Mouse (Mus musculus) MEL (cell line): ENCODE results near the gene Frmpd4. TPM values are rescaled to one million over a fixed set of nuclear protein-coding genes. Genes with fewer than 3 reads are reported as not detected.
A peak's percentile ranks its signal among the peaks of the same experiment; 100 is the strongest.

ENCODE experiments used
- DNase-seq: peaks from one replicate; pipeline ENCODE4 v3.0.0; 2011; ENCODE audit warnings: low read depth, low spot score
- H3K27ac ChIP-seq: 2 replicates; pipeline ENCODE4 v1.5.1; 2012; ENCODE audit warnings: low read depth, mild to moderate bottlenecking, control low read depth, low read length, moderate library complexity; ENCODE audit not compliant: control insufficient read depth
- H3K27me3 ChIP-seq, 2 experiments: fragments of 150-350 bp in 1 of 2; sonication (generic) in 1 of 2; 2 replicates each; pipeline ENCODE4 v1.6.1; 2012; ENCODE audit warnings: low read length in 2 of 2, mild to moderate bottlenecking in 2 of 2, improper control_type of control experiment in 1 of 2, moderate library complexity in 1 of 2; ENCODE audit not compliant: insufficient read depth in 2 of 2, control insufficient read depth in 1 of 2
- H3K36me3 ChIP-seq, 2 experiments: 2 replicates each; pipeline ENCODE4 v1.6.1; 2012 to 2014; ENCODE audit warnings: low read length in 2 of 2, improper control_type of control experiment in 1 of 2, inconsistent platforms in 1 of 2, mild to moderate bottlenecking in 1 of 2; ENCODE audit not compliant: insufficient read depth in 2 of 2, control insufficient read depth in 1 of 2
- H3K4me1 ChIP-seq, 2 experiments: fragments of 150-350 bp in 1 of 2; sonication (generic) in 1 of 2; 2 replicates each; pipeline ENCODE4 v1.6.1; 2012; ENCODE audit warnings: low read length in 2 of 2, improper control_type of control experiment in 1 of 2, mild to moderate bottlenecking in 1 of 2; ENCODE audit not compliant: insufficient read depth in 2 of 2, control insufficient read depth in 1 of 2
- H3K4me3 ChIP-seq, 2 experiments: fragments of 150-350 bp in 1 of 2; sonication (generic) in 1 of 2; 2 replicates each; pipeline ENCODE4 v1.5.1; 2012; ENCODE audit warnings: low read depth in 2 of 2, low read length in 2 of 2, mild to moderate bottlenecking in 2 of 2, moderate library complexity in 2 of 2, control low read depth in 1 of 2, improper control_type of control experiment in 1 of 2; ENCODE audit not compliant: control insufficient read depth in 1 of 2, insufficient read depth in 1 of 2
- H3K79me2 ChIP-seq: 2 replicates; pipeline ENCODE4 v1.6.1; 2012; ENCODE audit warnings: mild to moderate bottlenecking, low read length, moderate library complexity; ENCODE audit not compliant: control insufficient read depth, poor library complexity, insufficient read depth
- H3K9ac ChIP-seq: 2 replicates; pipeline ENCODE4 v1.6.1; 2012; ENCODE audit warnings: low read depth, mild to moderate bottlenecking, control low read depth, low read length, moderate library complexity; ENCODE audit not compliant: control insufficient read depth, poor library complexity, severe bottlenecking
- H3K9me3 ChIP-seq: fragments of 150-350 bp; sonication (generic); replicated peaks from 2 replicates; pipeline ENCODE4 v1.6.1; 2012; ENCODE audit warnings: mild to moderate bottlenecking, low read length, improper control_type of control experiment, moderate library complexity; ENCODE audit not compliant: insufficient read depth
- BHLHE40 ChIP-seq: IDR thresholded peaks from 2 replicates; pipeline ENCODE4 v1.6.1; 2012; ENCODE audit warnings: low read depth, mild to moderate bottlenecking, inconsistent platforms, low read length, improper control_type of control experiment, borderline replicate concordance
- CHD1 ChIP-seq: IDR thresholded peaks from 2 replicates; pipeline ENCODE4 v1.6.1; 2012; ENCODE audit warnings: low read depth, mild to moderate bottlenecking, inconsistent platforms, low read length, improper control_type of control experiment
- CHD2 ChIP-seq: IDR thresholded peaks from 2 replicates; pipeline ENCODE4 v1.6.1; 2011; ENCODE audit warnings: low read length, improper control_type of control experiment
- CTCF ChIP-seq, 3 experiments: IDR thresholded peaks in 2 of 3; conservative IDR thresholded peaks in 1 of 3; 2 replicates each; pipeline ENCODE4 v1.5.1; 2011 to 2012; ENCODE audit warnings: low read length in 3 of 3, low read depth in 2 of 3, mild to moderate bottlenecking in 2 of 3, improper control_type of control experiment in 1 of 3, inconsistent platforms in 1 of 3, mixed read lengths in 1 of 3, moderate library complexity in 1 of 3; ENCODE audit not compliant: control insufficient read depth in 1 of 3, insufficient read depth in 1 of 3, poor library complexity in 1 of 3, severe bottlenecking in 1 of 3
- E2F4 ChIP-seq: IDR thresholded peaks from 2 replicates; pipeline ENCODE4 v1.6.1; 2011; ENCODE audit warnings: low read depth, low read length, improper control_type of control experiment, borderline replicate concordance
- ELF1 ChIP-seq: IDR thresholded peaks from 2 replicates; pipeline ENCODE4 v1.6.1; 2014; ENCODE audit warnings: low read depth, mild to moderate bottlenecking, inconsistent platforms, low read length, improper control_type of control experiment, moderate library complexity
- ETS1 ChIP-seq: IDR thresholded peaks from 2 replicates; pipeline ENCODE4 v1.6.1; 2012; ENCODE audit warnings: low read depth, mild to moderate bottlenecking, inconsistent platforms, low read length, improper control_type of control experiment, moderate library complexity
- GABPA ChIP-seq: IDR thresholded peaks from 2 replicates; pipeline ENCODE4 v1.6.1; 2012; ENCODE audit warnings: low read depth, mild to moderate bottlenecking, inconsistent platforms, low read length, improper control_type of control experiment, moderate library complexity
- GATA1 ChIP-seq: IDR thresholded peaks from 2 replicates; pipeline ENCODE4 v1.6.1; 2011; ENCODE audit warnings: low read depth, low read length, improper control_type of control experiment
- HCFC1 ChIP-seq: IDR thresholded peaks from 2 replicates; pipeline ENCODE4 v1.6.1; 2012; ENCODE audit warnings: low read depth, mild to moderate bottlenecking, inconsistent platforms, low read length, improper control_type of control experiment, moderate library complexity
- JUND ChIP-seq: IDR thresholded peaks from 2 replicates; pipeline ENCODE4 v1.6.1; 2011; ENCODE audit warnings: low read depth, mild to moderate bottlenecking, improper control_type of control experiment, low read length
- KAT2A ChIP-seq: conservative IDR thresholded peaks from 2 replicates; pipeline ENCODE4 v1.6.1; 2012; ENCODE audit warnings: low read depth, low read length, improper control_type of control experiment, inconsistent platforms
- MAFK ChIP-seq: IDR thresholded peaks from 2 replicates; pipeline ENCODE4 v1.6.1; 2011; ENCODE audit warnings: low read depth, mild to moderate bottlenecking, low read length, improper control_type of control experiment, borderline replicate concordance
- MAX ChIP-seq: IDR thresholded peaks from 2 replicates; pipeline ENCODE4 v1.6.1; 2011; ENCODE audit warnings: low read length, improper control_type of control experiment
- MAZ ChIP-seq: IDR thresholded peaks from 2 replicates; pipeline ENCODE4 v1.6.1; 2012; ENCODE audit warnings: low read depth, mild to moderate bottlenecking, inconsistent platforms, low read length, improper control_type of control experiment
- MYB ChIP-seq: IDR thresholded peaks from 2 replicates; pipeline ENCODE4 v1.6.1; 2011; ENCODE audit warnings: mild to moderate bottlenecking, low read depth, low read length, improper control_type of control experiment
- MYC ChIP-seq: IDR thresholded peaks from 2 replicates; pipeline ENCODE4 v1.6.1; 2011; ENCODE audit warnings: low read depth, mild to moderate bottlenecking, low read length, improper control_type of control experiment, moderate library complexity
- NELFE ChIP-seq: IDR thresholded peaks from 2 replicates; pipeline ENCODE4 v1.6.1; 2011; ENCODE audit warnings: low read depth, low read length, improper control_type of control experiment
- POLR2A ChIP-seq, 2 experiments: IDR thresholded peaks; 2 replicates each; pipeline ENCODE4 v1.6.1; 2011 to 2012; ENCODE audit warnings: low read length in 2 of 2, mild to moderate bottlenecking in 2 of 2, control low read depth in 1 of 2, improper control_type of control experiment in 1 of 2, low read depth in 1 of 2, moderate library complexity in 1 of 2; ENCODE audit not compliant: control insufficient read depth in 1 of 2, insufficient read depth in 1 of 2, poor library complexity in 1 of 2
- POLR2AphosphoS2 ChIP-seq: IDR thresholded peaks from 2 replicates; pipeline ENCODE4 v1.6.1; 2011; ENCODE audit warnings: low read length, improper control_type of control experiment
- POLR2AphosphoS5 ChIP-seq: IDR thresholded peaks from 2 replicates; pipeline ENCODE4 v1.6.1; 2012; ENCODE audit warnings: low read depth, borderline replicate concordance, mild to moderate bottlenecking, inconsistent platforms, low read length, moderate library complexity, mixed read lengths
- RAD21 ChIP-seq: IDR thresholded peaks from 2 replicates; pipeline ENCODE4 v1.6.1; 2011; ENCODE audit warnings: mild to moderate bottlenecking, low read depth, low read length, improper control_type of control experiment
- SIN3A ChIP-seq: IDR thresholded peaks from 2 replicates; pipeline ENCODE4 v1.6.1; 2012; ENCODE audit warnings: low read length, improper control_type of control experiment, inconsistent platforms
- SMC3 ChIP-seq: IDR thresholded peaks from 2 replicates; pipeline ENCODE4 v1.6.1; 2011; ENCODE audit warnings: low read depth, low read length, improper control_type of control experiment
- TAL1 ChIP-seq: IDR thresholded peaks from 2 replicates; pipeline ENCODE4 v1.6.1; 2012; ENCODE audit warnings: mild to moderate bottlenecking, inconsistent platforms, low read length, moderate library complexity, mixed read lengths
- TCF12 ChIP-seq: IDR thresholded peaks from 2 replicates; pipeline ENCODE4 v1.6.1; 2014; ENCODE audit warnings: low read depth, mild to moderate bottlenecking, inconsistent platforms, low read length, improper control_type of control experiment, moderate library complexity
- USF1 ChIP-seq: IDR thresholded peaks from 2 replicates; pipeline ENCODE4 v1.6.1; 2014; ENCODE audit warnings: low read depth, mild to moderate bottlenecking, inconsistent platforms, low read length, improper control_type of control experiment, moderate library complexity
- USF2 ChIP-seq, 2 experiments: IDR thresholded peaks; 2 replicates each; pipeline ENCODE4 v1.6.1; 2011 to 2012; ENCODE audit warnings: improper control_type of control experiment in 2 of 2, low read length in 2 of 2, borderline replicate concordance in 1 of 2, inconsistent platforms in 1 of 2, low read depth in 1 of 2, mild to moderate bottlenecking in 1 of 2; ENCODE audit not compliant: insufficient read depth in 1 of 2
- ZC3H11A ChIP-seq: IDR thresholded peaks from 2 replicates; pipeline ENCODE4 v1.6.1; 2012; ENCODE audit warnings: low read depth, mild to moderate bottlenecking, inconsistent platforms, low read length, improper control_type of control experiment
- ZKSCAN1 ChIP-seq: IDR thresholded peaks from 2 replicates; pipeline ENCODE4 v1.6.1; 2012; ENCODE audit warnings: low read depth, mild to moderate bottlenecking, inconsistent platforms, low read length, improper control_type of control experiment, moderate library complexity
- ZMIZ1 ChIP-seq: IDR thresholded peaks from 2 replicates; pipeline ENCODE4 v1.6.1; 2012; ENCODE audit warnings: low read depth, mild to moderate bottlenecking, inconsistent platforms, low read length, improper control_type of control experiment, moderate library complexity
- ZNF384 ChIP-seq: IDR thresholded peaks from 2 replicates; pipeline ENCODE4 v1.6.1; 2012; ENCODE audit warnings: low read depth, mild to moderate bottlenecking, inconsistent platforms, low read length, improper control_type of control experiment
- polyA plus RNA-seq, 2 experiments: library from polyadenylated mRNA; stranded (reverse) in 1 of 2; unstranded in 1 of 2; fragments of >175 nt in 1 of 2; fragments of >200 nt in 1 of 2; gene quantifications; 2 replicates each; pipeline versions ENCODE4 v1.2.1 to v1.2.4; 2012; ENCODE audit warnings: low replicate concordance in 2 of 2, low read depth in 1 of 2; ENCODE audit not compliant: insufficient read length in 2 of 2, insufficient read depth in 1 of 2, missing spikeins in 1 of 2
- total RNA-seq: library from RNA; depleted of rRNA; stranded (reverse); fragments of 300-350 nt; gene quantifications from 2 replicates; pipeline ENCODE4 v1.2.3, GENCODE M21; 2012

Gene Frmpd4
- total and polyA plus RNA-seq, 3 experiments, result 0.11 to 0.77 TPM; not detected in 1

GRCm38 (mm10) chrX:167518440-167518839 lies 1058.6 kb downstream of the Frmpd4 start:
- no peaks in the 10 kb centered on the region for H3K9me3 ChIP-seq
- no peaks in the 10 kb centered on the region for H3K36me3 ChIP-seq
- H3K4me3 ChIP-seq, result no peak overlapping the region
- DNase-seq, result no peak
- TF ChIP-seq BHLHE40 (no peak), USF1 (no peak), ZC3H11A (no peak), POLR2AphosphoS5 (no peak), ZNF384 (no peak), MAFK (no peak), JUND (no peak), MYB (no peak)
- H3K27ac ChIP-seq, result no peak overlapping the region
- H3K79me2 ChIP-seq, result no peaks in the 10 kb centered on the region
- no peaks in the 10 kb centered on the region for H3K27me3 ChIP-seq
- no peak overlapping the region for H3K9ac ChIP-seq
- H3K4me1 ChIP-seq, result no peaks in the 10 kb centered on the region

- Histone ChIP-seq H3K4me3 (no peak overlapping the region), H3K79me2 (no peaks in the 10 kb centered on the region), H3K27ac (no peak overlapping the region), H3K4me1 (no peaks in the 10 kb centered on the region), H3K9ac (no peak overlapping the region), H3K9me3 (no peaks in the 10 kb centered on the region), H3K27me3 (no peaks in the 10 kb centered on the region), H3K36me3 (no peaks in the 10 kb centered on the region)
- peak; percentile 70 for DNase-seq
- TF ChIP-seq KAT2A, result no peak
- no peak for TF ChIP-seq BHLHE40
- peak; percentile 67 for TF ChIP-seq ZC3H11A
- no peak for TF ChIP-seq E2F4
- TF ChIP-seq CHD1, result no peak
- no peak for TF ChIP-seq GATA1
- TF ChIP-seq POLR2AphosphoS2, result no peak
- no peak for TF ChIP-seq SIN3A
- no peak for TF ChIP-seq ZNF384
- TF ChIP-seq CTCF (IDR thresholded peaks at IDR 0.05 in 2 of 3, conservative IDR thresholded peaks at IDR 0.05 in 1 of 3; ENCODE audit: control insufficient read depth in 1 of 3, insufficient read depth in 1 of 3, low read depth in 2 of 3, low read length in 3 of 3, poor library complexity in 1 of 3, severe bottlenecking in 1 of 3), result peak; percentile 64 to 88 (median 81)
- TF ChIP-seq ELF1, result no peak
- no peak for TF ChIP-seq POLR2AphosphoS5
- no peak for TF ChIP-seq JUND
- TF ChIP-seq MYC, result no peak
- TF ChIP-seq GABPA, result no peak
- TF ChIP-seq USF1, result no peak
- TF ChIP-seq RAD21, result peak; percentile 78
- TF ChIP-seq NELFE, result no peak
- no peak for TF ChIP-seq USF2 (IDR thresholded peaks at IDR 0.05; ENCODE audit: borderline replicate concordance in 1 of 2, insufficient read depth in 1 of 2, low read depth in 1 of 2, low read length in 2 of 2)
- no peak for TF ChIP-seq CHD2
- no peak for TF ChIP-seq ETS1
- TF ChIP-seq TCF12, result no peak
- no peak for TF ChIP-seq MAX
- no peak for TF ChIP-seq ZKSCAN1
- no peak for TF ChIP-seq TAL1
- TF ChIP-seq SMC3, result peak; percentile 80
- no peak for TF ChIP-seq HCFC1
- no peak for TF ChIP-seq MYB
- no peak for TF ChIP-seq ZMIZ1
- no peak for TF ChIP-seq POLR2A (IDR thresholded peaks at IDR 0.05; ENCODE audit: control insufficient read depth in 1 of 2, insufficient read depth in 1 of 2, low read depth in 1 of 2, low read length in 2 of 2, poor library complexity in 1 of 2)
- no peak for TF ChIP-seq MAZ
These were observed 1079.3 kb downstream of the Frmpd4 start for GRCm38 (mm10) chrX:167497780-167498179.
